Mouse (Mus musculus) liver, postnatal 0 days (tissue): ENCODE measurements around the gene Bad.

ENCODE experiments used
- CTCF ChIP-seq: sonication (generic); IDR thresholded peaks from 2 replicates; pipeline ENCODE4 v1.5.1; 2016; ENCODE audit warnings: antibody characterized with exemption, low read depth
- EP300 ChIP-seq: IDR thresholded peaks from 2 replicates; pipeline ENCODE4 v1.6.1; 2016; ENCODE audit warnings: antibody characterized with exemption, low read depth, mild to moderate bottlenecking

GRCm38 (mm10) chr19:6925611-6926329, 15.9 kb upstream of the Bad start:
- TF ChIP-seq CTCF (no peak), EP300 (no peak)
